Mouse (Mus musculus) thymus, postnatal 10 days (tissue): Measurements from ENCODE around the gene Homer1.

ENCODE experiments used
- DNase-seq, 2 experiments: peaks; one replicate each; pipeline ENCODE4 v3.0.0; 2021; ENCODE audit warnings: low spot score in 2 of 2

Gene Homer1

GRCm38 (mm10) chr13:93401947-93402346, 102.5 kb downstream of the Homer1 start:
- no peak for DNase-seq

- no peak for DNase-seq
Observed at GRCm38 (mm10) chr13:93406855-93407254, 107.4 kb downstream of the Homer1 start.

GRCm38 (mm10) chr13:93410343-93410742, 110.9 kb downstream of the Homer1 start:
- DNase-seq = no peak

GRCm38 (mm10) chr13:93415055-93415454, 115.6 kb downstream of the Homer1 start:
- DNase-seq = no peak

- no peak for DNase-seq
Observed at GRCm38 (mm10) chr13:93418292-93418691, 118.9 kb downstream of the Homer1 start.

GRCm38 (mm10) chr13:93419779-93420178, 120.3 kb downstream of the Homer1 start:
- DNase-seq = no peak

GRCm38 (mm10) chr13:93423224-93423623, 123.8 kb downstream of the Homer1 start:
- DNase-seq = no peak

GRCm38 (mm10) chr13:93427920-93428876, 128.8 kb downstream of the Homer1 start:
- no peak for DNase-seq

GRCm38 (mm10) chr13:93429205-93429604, 129.8 kb downstream of the Homer1 start:
- DNase-seq = no peak

GRCm38 (mm10) chr13:93440167-93440566, 140.7 kb downstream of the Homer1 start:
- no peak for DNase-seq

GRCm38 (mm10) chr13:93453275-93453674, 153.8 kb downstream of the Homer1 start:
- no peak for DNase-seq
